Mouse (Mus musculus): ENCODE measurements at regions not wholly inside any gene's neighbourhood (a gene's known extent, or its start where the extent isn't known, plus 50 kb on each side); places are given as distances from the start of the nearest gene placed in this dataset.
A peak's percentile ranks its signal among the peaks of the same experiment; 100 is the strongest.

DNA sequence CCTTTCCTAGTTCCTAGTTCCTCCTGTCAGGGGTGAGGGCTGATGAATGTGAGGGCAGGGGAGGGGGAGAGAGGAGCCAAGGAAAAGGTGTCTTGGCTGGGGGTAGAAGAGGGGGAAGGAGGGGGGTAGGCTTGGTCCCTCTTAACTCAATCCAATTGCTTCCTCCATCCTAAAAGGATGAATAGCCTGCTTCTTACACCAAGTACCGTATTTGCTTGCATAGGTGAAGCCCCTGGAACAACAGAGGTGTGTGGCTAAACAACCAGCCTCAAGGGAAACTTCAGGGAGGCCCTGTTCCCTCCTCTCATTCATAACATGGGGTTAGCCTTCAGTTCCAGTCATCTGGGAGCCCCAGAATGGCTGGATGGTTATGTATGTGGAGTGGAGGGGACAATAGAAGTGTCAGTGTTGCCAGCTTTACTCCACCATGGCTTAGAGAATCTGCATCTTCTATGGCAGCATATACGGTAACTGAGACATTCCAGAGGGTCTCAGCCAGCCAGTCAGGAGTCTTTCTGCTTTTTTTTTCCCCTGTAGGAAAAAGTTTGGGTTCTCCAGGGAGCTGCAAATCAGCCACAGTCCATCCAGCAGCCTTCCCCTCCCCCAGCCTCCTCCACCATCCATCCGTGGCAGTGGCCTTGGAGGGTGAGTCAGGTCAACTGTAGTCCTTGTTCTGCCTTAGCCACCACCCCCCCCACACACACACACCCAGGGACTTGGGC lies 100.2 kb upstream of the Ccnd2 start:
- peak; percentile 48 for DNase-seq

DNA sequence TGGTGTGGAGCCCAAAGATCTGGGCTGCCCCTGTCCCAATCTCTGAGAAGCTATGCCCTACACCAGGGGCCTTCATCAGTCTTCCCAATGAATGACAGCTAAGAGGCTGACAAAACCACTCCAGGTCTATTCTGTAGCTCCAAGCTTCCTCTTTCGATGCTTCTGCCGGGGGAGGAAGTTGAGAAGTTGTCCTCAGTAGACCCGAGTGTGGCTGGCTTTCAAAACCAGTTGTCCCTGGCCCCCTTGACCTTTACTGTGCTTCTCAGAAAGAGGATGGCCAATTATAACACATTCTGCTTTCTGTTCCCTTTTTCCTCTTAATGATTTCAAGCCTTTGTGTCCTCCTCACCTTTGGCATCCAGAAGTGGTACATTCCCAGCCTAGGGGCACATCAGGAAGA lies 101.9 kb upstream of the Ccnd2 start:
- DNase-seq: no peak

DNA sequence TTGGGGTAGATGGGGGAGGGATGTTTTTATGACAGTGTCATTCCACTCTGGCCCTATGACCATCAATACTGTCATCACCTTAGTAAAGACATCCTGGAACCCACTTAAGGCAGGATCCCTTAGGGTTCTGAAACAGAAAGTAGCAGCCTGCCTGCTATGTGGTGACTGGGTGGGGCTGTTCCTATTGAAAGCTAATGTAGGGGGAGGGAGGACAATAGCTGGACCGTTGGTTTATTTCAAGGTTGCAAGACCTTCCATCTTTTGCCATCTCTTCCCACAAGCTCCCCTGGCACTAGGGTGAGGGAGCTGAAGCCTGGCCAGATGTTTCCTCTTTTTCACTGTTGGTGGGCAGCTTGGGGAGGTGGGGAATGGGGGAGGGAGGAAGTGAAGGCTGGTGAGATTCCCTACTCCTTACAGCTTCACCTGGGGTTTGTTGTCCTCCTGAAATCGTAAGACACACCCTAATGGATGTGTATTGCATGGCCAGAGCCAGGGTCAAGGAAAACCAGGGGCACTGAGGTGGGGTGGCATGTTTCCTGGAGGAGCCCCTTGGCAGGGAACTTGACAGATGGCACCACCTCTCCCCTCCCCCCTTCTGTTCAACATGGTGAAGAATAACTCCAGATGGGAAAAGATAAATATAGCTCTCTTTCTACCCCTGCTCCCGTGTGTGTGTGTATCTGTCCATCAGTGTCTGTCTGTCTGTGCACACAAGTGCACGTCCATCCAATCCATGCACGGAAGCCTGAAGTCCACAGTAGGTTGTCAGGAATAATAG lies 112.1 kb upstream of the Ccnd2 start:
- DNase-seq: no peak

DNA sequence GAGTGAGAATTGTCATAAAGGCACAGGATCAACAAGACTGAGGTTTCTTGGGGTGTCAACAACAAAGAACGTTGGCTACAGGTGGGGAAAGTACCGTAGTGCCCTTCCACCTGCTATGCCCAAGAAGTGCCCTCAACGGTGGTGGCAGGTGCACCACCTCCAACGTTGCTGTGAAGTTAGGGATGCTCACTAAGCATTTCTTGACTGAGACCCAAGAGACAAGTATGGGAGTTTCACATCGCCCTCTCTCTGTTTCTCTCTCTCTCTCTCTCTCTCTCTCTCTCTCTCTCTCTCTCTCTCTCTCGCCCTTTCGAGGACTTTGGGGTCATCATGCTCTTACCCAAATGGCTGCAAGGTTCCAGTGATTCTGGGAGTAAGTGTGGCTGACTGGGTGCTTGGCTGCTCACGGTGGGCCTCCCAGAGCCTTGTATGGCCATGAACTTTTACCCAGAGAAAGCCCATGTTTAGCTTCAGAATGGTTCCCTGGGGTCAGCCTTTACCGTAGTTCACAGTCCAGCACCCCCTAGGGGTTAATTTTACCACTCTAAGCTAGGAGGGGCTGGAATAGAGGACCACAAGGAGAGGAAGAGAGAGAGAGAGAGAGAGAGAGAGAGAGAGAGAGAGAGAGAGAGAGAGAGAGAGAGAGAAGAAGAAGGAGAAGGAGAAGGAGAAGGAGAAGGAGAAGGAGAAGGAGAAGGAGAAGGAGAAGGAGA lies 113.2 kb upstream of the Ccnd2 start:
- DNase-seq: no peak

DNA sequence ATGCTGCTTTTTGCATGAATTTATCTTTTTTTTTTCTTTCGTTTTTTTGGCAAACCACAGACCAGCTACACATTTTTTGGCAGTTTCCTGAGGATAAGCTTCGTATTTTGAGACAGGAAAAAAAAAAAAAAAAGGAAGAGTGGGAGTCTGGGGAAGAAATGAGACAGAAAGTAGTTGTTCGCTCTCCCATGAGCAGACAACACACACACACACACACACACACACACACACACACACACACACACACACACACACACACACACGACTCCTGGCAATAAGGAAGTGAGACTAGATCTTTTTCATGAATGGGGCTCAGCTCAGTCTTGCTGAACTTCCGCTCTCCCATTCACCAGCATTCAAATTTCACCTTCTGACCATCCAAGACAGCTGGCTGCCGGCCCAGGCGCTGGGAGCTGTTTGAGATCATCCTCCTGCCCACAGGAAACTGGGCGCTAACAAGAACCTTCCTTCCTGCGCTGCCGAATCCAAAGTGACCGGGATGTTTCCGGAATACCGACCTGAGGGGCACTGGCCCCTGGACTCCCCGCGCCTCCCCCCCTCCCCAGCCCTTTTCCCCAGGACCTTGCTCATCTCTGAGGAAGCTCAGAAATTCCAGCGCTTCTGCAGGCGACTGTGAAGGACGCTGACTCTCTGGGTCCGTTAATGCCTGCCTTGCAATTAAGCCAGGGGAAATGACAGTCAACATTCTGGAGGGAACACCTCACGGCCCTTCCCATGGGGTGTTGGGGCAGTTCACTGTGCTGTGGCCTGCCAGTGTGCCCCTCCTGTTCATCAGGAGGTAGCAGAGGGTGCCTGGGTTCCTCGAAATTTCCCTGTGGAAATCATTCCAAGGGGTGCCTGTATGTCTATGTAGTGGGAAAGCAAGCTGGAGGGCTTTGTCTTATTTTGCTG lies 114.2 kb upstream of the Ccnd2 start:
- DNase-seq: peak; percentile 75

DNA sequence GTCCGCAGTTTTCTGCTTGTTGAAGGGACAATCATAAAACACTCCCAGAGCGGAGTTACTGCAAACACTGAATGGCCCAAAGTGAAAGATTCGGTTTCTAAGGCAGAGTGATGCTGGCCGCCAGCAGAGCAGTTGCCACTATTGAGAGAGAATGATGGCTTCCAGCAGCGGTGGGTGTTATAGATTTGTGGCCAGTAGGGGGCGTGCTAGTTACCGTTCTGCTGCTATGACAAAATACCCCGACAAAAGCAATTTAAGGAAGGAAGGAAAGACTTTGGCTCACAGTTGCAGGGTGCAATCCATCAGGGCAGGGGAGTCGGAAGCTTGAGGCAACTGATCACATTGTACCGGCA lies 114.8 kb upstream of the Ccnd2 start:
- peak; percentile 6 for DNase-seq

DNA sequence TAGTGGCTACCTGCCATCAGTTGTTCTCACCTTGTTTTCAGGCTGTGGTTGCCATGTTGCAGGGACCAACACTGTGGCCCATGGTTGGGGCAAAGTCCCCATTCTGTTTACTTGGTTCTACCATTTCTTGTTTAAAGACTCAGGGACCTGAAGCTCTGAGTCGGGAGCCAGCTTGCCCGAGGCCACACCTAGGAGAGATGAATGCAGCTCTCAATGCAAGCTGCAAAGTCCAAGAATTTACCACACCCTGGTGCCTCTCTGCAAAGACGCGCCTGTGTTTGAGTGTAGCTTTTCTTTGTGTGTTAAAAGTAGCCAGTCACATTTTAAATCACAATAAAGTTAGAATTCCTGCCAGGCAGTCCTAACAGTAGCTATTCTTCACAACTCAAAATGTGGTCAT lies 117.0 kb upstream of the Ccnd2 start:
- DNase-seq: no peak

DNA sequence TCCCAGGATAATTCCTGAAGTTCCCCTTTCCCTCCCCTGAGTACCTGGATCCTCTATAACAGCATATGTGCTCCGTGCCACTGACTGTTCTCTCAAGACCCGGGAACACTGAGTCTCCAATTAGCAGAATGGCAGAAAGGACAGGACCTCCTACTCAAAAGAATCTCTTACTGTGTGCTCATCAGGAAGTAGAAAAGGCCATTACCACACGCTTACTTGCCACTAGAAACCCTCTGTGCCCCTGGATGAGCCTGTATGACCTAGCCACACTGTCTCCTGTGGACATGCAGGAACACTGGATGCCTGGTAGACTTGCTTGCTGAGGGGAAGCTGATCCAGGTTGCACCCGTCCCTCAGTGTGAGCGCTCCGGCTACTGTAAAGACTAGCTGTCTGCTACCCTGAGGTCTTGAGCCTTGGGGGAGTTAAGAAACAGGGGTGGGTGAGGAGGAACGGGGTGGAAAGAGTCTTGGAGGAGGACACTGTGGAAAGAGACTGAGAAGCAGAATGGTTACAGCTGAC lies 117.6 kb upstream of the Ccnd2 start:
- DNase-seq: no peak

DNA sequence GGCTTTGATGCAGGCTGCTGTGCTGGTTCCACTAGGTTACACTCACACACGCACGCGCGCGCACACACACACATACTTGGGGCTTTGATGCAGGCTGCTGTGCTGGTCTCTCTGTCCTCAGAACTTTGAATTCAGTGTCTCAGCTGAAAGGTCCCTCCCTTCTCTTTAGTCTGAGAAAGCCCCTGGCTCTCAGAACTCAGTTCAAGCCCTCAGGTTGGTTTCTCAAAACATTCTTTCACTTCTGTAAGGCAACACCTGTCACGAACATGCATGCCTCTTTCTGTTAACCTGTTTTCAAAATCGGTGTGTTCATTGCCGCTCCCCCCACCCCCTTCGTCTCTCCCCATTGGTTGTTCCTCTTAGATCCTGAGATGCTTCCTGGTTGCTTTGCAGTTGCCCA lies 118.8 kb upstream of the Ccnd2 start:
- no peak for DNase-seq

DNA sequence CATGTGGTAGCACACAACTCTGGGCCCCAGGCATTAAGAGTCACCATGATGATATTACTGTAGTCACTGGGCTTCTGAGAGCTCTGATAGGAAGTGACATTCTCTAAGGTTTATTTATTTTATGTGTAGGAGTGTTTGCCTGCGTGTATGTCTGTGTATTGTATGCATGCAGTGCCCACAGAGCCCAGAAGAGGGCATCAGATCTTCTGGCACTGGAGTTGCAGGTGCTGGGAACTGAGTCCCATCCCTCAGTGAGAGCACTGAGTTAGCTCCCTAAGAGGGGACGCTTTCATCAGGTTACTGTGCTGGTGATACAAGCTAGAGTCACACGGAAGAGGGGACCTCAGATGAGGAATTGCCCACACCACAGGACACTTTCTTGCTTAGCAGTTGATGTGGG lies 119.4 kb upstream of the Ccnd2 start:
- DNase-seq: no peak

DNA sequence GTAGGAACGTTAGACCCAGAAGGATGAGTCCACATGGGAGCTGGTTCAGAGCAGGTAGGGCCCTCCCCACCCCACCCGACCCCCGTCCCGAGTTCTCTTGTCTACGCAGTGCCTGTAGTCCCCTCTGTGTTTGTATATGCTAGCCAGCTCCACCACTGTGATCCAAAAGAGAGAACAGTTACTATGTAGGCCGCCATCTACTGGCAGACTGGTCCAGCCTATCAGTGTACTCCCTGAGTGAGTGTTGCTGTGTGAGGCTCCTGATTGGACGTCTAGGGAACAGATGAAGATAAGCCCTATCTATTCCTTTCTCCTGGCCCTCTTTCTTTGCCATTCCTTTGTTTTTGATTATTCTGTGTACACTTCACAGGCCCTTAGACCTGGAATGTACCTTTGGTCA lies 120.6 kb upstream of the Ccnd2 start:
- peak; percentile 18 for DNase-seq

DNA sequence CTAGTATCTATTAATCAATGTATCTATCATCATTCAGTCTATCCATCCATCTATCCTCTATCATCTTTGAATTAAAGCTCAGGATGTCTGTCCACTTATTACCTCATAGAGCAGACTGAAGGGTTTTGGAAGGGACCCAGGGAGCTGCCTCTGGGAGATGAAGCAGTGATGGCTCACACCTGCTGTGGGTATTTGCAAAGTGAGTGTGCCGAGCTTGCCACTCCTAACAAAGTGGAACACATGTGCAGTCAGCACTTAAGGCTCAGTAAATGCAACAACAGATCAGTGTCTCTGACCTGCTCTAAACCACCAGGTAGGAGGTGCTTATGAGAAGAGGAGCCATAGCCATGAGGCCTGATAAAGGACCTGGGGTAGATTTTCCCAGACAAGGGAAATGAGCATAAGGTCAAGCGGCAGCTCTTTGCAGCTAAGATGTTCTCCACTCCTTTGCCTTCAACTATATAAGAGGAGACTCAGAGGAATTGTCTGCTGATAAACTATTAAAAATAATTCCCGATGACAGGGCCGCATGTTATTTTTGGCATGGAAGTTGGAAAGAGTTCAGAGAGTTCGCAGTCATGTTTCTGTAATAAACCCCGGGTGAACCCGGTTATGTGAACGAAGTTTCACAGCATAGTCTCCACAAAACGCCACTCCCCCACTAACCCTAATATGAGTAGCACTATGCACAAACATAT lies 122.9 kb upstream of the Ccnd2 start:
- DNase-seq: no peak

DNA sequence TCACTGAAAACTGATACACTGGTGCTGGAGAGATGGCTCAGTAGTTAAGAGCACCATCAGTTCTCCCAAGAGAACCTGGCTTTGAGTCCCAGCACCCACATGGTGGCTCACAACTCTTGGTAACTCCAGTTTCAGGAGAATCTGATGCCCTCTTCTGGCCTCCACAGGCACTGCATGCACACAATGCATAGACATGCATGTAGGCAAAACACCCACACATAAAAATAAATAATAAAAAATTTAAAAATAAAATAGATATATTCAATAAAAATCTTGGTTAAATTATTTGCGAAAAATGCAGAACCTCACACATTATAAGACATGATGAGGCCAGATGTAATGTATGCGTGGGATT lies 123.4 kb upstream of the Ccnd2 start:
- DNase-seq: no peak

DNA sequence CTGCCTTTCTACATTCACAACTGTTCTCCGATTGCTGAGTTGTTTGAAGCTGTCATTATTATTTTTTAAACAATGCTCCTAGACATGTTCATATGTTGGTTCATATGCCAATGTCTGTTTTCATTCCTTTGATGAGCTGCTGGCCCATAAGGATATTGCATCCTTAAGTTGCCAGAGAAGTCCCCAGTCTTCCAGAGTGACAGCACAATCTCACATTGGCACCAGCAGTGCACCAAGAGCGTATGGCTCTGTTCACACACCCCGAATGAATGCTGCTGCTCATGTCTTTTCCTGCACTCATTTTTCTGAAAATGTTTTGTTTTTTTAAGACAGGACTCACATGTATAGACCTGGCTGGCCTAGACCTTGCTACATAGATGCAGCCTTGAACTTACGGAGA lies 124.4 kb upstream of the Ccnd2 start:
- DNase-seq: no peak

DNA sequence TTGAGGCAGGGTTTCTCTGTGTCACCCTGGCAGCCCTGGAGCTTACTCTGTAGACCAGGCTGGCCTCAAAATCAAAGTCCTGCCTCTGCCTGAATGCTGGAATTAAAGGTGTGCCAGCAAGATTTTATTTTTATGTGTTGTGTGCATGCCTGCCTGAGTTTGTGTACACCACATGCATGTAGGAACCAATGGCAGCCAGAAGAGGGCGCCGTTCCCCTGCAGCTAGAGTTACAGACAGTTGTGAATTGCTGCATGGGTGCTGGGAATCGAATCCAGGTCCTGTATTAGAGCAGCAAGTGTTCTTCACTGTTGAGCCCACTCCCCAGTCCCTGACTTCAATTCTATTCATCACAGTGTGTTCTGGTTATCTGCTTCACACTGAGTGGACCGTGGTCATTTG lies 126.4 kb upstream of the Ccnd2 start:
- DNase-seq: no peak

DNA sequence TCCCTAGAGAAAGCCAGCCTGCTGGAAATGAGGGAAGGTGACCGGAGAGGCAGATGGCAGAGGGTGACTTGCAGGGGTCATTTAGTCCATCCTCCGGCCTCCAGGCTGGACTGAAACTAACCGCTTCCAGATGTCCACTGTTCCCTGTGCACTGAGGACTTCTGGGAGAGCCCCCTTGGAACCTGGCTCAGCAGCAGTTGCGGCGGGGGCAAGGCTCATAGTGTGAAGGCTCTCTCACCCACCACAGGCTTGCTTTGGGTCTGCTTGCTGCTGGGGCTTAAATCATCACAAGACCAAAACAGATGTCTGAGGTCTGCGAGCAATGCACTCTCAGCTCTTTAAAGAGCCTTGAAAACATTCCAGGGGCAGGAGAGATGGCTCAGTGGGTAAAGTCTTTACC lies 132.2 kb upstream of the Ccnd2 start:
- DNase-seq: no peak

DNA sequence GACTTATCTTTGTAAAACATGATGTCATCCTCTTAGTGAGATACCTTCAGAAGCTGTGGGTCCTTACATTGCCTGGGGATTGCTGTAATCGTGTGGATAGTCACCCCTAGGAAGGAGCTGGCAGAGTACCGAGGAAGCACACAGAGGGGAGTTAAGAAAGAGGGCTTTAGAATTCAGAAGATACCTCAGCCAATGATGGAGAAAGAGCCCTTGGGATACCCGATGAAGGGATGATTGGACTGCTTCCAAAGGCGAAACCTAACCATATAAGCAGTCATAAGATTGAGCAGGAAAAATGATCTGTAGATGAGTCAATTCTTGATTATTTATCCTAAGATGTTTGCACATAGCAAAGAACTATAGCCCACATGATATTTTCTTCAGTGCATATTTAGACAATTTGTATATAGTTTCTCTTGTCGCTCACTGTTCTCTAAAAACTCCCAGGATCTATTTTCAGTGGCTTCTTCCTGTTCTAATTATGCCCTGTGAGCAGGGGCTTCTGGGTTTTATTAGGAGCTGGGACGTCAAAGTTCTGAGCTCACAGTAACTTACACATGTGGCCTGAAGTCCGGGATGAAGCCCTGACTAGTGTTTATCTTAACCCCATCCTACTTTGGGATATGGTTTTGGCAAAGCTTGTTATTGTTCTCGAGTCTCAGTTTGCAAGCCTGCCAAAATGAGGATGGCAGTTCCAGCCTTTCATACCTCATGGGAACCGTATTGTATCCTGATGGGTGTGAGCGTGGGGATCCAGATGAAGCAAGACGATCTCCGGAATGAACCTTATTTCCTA lies 134.9 kb upstream of the Ccnd2 start:
- no peak for DNase-seq

DNA sequence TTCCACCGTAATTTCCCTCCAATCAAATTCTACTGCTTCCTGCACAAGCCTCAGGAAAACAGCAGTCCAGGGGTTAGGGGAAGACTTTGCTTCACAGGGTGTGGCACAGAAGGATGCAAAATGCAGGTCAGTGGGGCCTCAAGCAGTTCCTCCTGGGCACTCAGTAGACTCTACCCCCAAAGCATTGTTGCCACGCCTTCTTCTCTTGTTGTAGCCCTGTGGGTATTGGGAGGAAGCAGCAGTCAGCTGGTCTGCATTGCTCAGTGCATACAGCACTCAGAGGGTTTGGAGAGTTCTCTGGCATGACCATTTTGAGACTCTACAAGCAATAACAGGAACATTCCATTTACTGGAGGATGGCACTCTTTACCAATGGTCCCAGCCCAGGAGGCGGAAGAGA lies 137.0 kb upstream of the Ccnd2 start:
- no peak for DNase-seq

DNA sequence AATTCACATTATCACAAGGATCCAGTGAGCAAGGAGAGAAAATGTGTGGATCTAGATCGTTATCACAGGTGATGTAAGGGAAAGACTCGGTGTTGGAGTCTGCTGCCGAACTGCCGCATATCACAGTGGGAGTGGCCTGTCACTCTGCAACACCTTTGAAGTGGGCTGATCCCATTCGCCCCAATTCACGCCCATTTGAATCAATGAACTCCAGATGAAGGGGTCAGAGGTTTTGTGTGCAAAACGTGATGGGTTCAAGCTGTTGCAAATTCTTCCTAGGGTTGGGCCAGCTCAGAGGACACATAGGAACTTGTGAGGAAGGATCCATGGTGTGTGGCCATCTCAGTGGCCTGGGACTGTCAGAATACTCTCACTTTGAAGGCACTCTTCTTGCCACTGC lies 139.9 kb upstream of the Ccnd2 start:
- no peak for DNase-seq

DNA sequence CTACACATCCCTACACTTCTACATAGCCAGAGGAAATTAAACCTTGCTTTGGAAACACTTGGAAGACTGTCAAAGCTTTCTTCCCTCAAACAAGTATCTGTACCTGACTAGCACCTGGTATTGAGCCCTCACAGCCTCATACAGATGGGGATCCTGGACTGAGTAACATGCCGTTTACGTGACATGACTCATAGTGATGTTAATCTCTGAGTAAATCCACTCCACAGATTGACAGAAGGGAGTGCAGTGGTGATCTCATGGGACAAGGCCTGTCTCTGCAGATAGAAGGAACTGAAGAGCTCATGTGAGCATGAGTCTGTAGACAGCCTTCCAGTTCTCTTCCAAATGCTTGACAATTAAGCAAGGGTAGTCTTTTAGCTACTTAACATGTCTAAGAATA lies 141.8 kb upstream of the Ccnd2 start:
- DNase-seq: no peak

DNA sequence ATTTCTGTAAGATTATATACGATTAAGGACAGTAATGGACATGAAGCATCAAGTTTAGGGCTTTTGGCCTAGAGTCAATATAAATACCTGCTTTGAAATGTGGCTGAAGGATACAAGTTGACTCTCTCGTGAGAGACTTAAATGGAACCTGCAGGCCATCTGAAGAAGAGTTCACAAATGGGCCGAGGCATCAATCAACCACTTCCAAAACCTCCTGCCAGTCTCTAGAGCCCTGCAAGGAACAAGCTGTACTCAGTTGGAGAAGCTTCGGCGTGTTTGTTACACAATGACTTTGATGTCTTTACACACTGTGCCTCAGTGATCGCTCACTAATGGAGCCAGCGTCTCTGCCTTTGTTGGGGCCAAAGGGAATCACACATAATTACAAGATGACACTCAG lies 146.1 kb upstream of the Ccnd2 start:
- DNase-seq: no peak
